Mouse (Mus musculus): Measurements from ENCODE around the gene Rps19.

The Rps19 gene

GRCm38 (mm10) chr7:24904070-24904483, 19.9 kb downstream of the Rps19 start:
- DNase-seq: peak; percentile 98

GRCm38 (mm10) chr7:24904936-24905335, 20.8 kb downstream of the Rps19 start:
- no peak for DNase-seq

GRCm38 (mm10) chr7:24906551-24906950, 22.4 kb downstream of the Rps19 start:
- DNase-seq: no peak

- no peak for DNase-seq
Observed at GRCm38 (mm10) chr7:24907211-24907748, 23.1 kb downstream of the Rps19 start.

DNA sequence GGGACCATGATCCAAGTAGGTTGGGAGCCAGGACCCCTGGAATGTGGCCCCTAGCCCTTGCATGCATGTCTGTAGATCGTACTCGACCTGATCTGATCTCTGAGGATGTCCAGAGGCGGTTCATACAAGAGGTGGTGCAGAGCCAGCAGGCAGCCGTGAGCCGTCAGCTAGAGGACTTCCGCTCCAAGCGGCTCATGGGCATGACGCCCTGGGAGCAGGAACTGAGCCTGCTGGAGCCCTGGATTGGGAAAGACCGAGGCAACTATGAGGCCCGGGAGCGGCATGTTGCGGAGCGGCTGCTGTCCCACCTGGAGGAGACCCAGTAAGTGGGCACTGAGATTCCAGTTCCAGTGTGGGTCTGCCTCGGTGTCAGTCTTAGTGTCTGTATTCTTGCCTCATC, 28.3 kb downstream of the Rps19 start:
- no peak for DNase-seq

DNA sequence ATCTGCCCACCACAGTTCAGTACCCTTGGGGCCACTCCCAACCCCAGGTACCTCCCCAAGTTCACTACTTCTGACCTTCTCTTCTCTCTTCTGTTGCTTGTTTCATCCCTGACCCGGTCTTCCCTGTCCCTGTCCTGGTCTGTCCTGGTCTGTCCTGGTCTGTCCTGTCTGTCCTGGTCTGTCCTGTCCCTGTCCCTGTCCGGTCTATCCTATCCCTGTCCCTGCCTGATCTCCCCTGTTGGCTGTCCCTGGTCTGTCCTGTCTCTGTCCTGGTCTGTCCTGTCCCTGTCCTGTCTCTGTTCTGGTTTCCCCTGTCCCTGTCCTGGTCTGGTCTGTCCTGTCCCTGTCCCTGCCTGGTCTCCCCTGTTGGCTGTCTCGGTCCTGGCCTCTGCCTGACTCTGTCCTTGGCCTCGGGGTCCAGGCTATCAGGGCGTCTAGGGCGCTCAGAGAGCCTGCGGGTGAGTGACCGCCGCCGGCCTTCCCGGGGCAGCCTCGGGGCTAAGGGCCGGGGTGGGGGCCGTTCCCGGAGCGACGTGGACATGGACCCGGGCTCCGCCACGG, 34.7 kb downstream of the Rps19 start:
- DNase-seq: no peak

DNA sequence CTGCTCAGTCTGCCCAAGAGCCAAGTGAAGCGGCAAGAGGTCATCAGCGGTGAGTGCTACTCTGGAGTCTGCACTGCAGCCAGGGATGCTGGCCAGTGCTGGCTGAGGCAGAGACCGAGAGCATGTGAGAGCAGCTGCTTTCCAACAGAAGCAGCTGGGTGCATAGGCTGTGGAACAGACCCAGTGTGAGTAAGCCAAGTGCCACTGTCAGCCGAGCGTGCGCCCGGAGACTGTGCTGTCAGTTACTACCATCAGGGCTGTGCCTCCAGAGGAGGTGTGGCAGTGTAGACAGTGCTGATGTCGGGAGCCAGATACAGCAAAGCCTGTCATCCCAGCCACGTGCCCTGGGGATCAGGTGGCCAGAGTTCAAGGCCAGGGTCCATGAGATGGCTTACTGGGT, 35.6 kb downstream of the Rps19 start:
- DNase-seq: peak; percentile 74

- DNase-seq: no peak
Observed at GRCm38 (mm10) chr7:24930475-24930874, 46.3 kb downstream of the Rps19 start.

DNA sequence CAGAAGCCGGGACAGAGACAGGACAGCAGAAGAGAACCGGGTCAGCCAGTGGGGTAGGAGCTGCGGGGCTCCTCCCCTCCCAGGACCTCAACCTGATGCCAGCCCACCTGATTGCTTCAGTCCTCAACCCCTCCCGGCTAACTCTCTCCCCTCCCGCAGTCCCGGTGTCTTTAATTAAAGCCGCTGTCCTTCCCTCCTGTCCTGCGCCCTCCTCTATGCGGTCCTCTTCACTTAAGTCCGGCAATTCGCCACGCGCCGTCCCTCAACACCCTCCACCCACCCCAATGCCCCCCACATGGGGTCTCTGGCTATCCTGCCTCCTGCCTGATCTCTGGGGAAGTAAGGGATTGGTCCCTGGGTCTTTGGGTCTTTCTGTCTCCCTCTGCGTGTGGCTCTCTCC, 47.5 kb downstream of the Rps19 start:
- no peak for DNase-seq

Data from layer of hippocampus, adult 9-11 months (tissue).